Mouse (Mus musculus): ENCODE results near the gene Epha4.

Gene Epha4

DNA sequence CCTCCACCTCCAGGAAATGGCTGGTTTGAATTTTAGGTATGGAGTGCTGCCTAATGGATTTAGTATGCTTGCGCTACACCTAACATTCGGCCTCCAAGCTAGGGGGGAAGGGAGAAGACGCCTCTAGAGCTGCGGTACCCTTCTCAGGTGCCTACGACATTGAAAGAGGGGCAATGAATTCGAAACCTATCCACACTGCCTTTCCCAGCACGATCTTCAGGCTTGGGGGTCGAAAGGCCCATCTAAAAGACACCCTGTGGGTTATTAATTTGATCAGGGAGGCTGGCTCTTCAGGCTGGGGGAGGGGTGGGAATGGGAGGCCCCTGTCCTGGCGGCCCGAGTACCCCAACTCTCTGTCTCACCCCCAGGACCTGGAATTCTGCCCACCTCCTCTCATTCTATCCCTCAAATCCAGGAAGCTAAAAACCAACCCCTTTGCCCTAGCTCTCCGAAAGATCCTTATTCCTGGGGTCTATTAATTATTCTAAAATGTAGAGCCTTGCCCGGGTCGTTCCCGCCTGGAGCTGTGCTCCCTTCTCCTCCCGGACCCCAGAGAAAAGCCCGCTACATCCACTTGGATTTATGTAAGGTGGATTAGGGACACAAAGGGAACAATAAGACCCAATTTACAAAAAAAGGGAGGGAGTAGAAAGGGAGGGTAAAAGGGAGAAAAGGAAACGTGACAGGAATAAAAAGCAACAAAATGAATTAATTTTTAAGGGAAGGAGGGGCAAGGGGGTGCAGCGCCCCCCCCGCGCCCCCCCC, 2.3 kb downstream of the Epha4 start:
- no peak for DNase-seq (ENCODE audit: inconsistent age in 2 of 2, low spot score in 1 of 2)

DNA sequence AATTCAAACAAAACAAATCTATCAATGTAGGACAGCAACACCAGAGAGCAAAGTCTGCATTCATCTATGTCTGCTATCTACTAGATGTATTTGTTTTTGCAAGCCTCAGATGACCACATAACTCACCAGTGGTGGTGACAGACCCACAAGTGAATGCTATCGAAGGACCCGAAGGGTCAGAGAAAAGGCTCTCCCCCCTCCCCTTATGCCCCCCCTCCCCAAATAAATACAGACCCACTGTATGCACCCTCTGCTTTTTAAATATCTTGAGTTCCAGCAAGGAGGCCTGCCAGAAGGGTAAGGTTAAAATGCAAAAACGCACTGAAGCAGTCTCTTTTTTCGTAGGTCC, 2.9 kb downstream of the Epha4 start:
- no peak for DNase-seq (ENCODE audit: inconsistent age in 2 of 2, low spot score in 1 of 2)

DNA sequence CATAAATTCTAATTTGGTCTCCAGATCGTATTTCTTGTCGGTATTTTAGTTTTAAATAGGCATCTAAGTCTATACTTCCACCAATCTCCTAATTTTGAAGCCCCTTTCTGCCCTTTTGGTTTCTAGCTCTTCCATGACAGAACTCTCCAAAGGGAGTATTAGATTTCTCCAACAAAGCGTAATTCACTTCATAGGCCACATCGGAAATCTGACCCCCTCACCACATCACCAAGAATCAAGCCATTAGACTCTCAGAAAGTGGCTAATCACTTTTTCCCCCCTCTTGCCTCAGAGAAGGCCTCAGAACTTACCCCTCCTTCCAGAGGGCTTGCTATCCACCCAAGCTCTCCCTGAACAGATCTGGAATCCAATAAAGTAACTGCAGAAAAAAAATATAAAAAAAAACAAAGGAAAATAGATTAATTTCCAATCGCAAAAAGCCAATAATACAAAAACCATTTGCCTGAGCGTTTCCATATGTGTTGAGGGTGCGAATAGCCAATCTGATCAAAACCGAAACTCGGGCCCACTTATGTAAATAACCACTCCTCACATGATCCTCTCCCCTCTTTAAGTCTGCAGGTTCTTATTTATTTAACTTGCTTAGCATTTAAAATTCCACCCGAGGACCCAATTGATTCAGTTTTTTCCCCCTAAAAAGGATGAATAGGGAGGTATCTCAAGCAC, 3.4 kb downstream of the Epha4 start:
- no peak for DNase-seq (ENCODE audit: inconsistent age in 2 of 2, low spot score in 1 of 2)

DNA sequence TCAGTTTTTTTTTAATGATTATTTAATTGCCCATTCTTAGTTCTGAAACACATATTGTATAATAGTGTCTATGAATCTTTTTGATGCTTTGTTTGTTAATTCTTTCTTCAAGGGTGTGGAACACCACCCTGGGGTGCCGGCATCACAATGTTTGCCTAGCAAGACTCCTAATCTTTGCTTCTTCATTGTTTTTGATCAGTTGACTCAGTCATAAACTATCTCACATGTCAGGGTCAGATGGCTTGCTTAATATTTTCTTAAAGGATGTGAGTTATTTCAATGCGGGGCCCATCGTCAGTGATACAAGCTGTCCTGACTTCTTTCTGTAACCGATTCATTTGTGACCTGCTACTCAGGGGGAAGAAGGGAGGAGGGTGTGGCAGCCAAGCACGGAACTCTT, 4.3 kb downstream of the Epha4 start:
- DNase-seq (ENCODE audit: inconsistent age in 2 of 2, low spot score in 1 of 2): no peak

DNA sequence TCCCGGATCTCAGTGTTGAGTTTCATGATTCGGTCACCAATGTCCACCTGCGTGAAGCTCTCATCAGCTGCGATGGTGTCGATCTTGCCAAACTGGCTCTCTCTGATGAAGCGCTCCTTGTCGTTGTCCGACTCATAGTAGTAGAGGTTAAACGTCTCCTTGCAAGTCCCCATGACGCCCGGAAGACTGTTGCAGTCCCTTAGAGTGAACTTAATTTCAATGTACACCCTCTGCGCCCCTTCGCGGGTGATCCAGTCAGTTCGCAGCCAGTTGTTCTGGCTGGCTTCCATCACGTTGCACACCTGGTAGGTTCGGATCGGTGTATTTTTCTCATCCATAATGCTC, 8.1 kb downstream of the Epha4 start:
- no peak for DNase-seq (ENCODE audit: inconsistent age in 2 of 2, low spot score in 1 of 2)

DNA sequence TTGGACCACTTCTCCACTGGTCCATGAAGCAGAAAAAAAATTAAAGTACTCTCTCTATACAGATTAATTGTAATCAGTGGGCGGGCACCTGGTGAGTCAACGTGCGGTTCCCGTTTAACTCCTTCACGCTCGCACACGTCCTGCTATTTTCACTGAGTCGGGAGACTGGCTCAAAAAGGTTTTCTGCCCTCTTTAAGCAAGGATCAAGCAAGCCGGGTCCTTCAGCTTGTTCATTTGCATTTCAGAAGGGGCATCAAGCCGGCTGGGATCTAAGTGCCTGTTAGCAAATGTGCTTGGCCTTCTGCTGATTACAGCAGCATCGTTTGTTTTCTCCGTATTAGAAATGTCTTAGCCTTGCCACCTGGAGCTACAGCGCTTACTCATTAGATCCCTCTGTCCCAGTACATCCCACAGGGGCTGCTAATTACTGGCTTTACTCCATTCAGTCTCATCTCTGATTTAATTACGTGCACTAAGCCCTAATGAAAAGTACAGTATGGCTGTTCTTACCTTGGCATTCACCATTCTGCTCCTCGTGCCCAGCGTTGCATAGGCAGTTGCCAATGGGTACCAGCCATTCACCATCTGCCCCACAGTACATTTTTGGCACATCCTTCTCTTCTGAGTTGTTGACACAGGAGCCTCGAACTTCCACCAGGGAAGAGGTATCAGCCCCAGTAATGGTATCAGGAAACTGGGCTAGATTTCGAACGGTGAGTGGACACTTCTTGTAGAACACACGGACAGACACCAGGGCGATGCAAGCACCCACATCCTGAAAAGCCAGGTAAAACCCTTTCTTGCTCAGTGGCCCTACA, 8.6 kb downstream of the Epha4 start:
- DNase-seq (ENCODE audit: inconsistent age in 2 of 2, low spot score in 1 of 2): no peak

DNA sequence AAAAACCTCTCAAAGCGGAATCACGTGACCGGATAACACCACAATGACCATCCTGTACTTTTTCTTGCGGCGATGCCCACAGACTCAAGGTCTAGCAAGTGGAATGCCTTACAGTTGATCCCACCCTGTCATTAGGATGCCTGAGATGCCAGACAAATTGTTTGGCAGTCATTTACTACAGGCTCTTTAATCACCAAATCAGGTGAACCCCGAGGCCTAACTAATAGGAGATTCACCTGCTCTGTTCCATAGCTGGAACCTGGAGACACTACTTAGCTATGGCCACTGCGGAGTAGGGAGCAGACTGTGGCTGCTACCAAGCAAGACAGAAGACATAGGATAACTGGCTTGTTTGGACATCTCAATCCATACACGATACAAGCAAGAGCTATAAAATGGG, 9.6 kb downstream of the Epha4 start:
- no peak for DNase-seq (ENCODE audit: inconsistent age in 2 of 2, low spot score in 1 of 2)

DNA sequence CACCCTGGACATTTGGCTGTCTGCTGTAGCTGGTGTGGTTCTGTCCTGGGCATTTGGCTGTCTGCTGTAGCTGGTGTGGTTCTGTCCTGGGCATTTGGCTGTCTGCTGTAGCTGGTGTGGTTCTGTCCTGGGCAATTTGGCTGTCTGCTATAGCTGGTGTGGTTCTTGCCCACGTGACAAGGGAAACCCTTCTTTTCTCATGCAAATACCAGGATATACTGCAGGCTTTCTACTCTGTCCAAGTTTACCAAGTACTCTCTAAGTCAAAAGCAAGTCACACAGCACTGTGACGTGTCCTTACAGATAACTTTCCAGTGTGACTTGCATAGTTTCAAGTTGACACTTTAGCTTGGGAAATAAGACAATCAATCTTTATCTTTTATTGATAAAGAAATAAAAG, 10.1 kb downstream of the Epha4 start:
- no peak for DNase-seq (ENCODE audit: inconsistent age in 2 of 2, low spot score in 1 of 2)

DNA sequence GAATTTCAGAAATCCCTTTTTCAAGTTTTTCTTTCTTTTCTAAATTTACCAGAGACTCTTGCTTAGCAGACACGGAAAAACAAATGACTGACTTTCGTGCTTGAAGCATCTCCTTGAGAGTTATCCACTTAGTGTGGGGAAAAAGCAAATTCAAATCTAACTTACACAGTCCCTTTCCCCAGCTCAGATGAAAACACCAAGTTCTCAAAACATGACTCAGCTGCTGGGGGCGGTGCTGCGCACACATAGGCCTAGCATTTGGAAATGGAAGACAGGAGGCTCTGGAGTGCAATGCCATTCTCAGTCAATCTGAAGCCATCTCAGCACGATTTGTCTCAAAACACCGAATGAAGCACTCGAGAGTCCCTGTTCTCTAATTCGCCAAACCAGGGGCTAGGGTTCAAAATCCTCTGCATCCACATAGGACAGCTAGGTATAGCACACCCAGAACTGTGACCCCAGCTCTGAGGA, 11.1 kb downstream of the Epha4 start:
- no peak for DNase-seq (ENCODE audit: inconsistent age in 2 of 2, low spot score in 1 of 2)

DNA sequence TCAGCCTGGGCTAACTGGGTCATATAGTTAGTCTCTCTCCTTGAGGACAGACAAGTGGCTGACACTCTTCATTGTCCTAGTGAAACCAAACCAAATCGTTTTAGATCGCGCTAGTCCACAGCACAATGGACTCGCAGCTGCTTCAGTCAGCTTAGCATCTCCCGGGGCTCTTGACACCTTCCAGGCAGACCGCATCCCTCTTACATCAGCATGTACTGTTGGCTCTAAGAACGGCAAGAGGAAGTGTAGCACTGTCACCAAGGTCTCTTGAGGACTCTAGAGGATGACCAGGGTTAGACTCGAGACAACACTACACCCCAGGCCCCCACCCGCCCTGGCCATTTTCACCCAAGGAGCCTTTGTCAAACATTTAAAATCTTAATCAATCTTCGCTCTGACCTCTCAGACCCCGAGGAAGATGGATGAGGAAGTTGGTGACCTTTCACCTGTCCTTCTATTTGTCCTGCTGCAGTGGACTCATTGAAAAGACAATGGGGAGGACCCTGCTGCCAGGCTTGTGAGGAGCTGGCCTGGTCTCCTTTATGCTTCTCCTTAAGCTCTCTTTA, 12.3 kb downstream of the Epha4 start:
- no peak for DNase-seq (ENCODE audit: inconsistent age in 2 of 2, low spot score in 1 of 2)

DNA sequence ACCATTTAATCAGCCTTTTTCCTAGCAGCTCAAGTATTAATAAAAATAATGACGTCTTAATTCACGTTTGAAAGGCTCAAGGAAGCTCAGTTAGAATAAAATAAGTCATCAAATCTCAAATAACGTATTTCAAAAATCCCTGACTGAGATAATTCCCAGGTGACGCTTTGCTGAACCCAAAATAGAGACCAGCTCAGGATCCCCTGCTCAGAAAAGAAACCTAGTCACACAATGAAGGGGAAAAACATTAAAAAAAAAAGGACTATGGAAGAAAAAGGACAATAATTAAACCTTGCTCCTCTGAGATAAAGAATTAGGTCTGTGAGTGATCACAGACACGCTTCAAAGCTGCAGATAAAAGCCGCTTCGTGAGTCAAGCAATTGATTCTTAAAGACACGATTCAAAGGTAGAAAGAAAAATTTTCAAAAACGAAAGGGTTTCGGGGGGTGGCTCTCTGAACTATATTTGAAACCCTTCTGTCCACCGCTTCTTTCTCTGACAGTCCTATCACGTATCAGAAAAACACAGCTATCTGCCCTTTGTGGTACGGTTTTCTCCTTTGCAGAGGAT, 13.4 kb downstream of the Epha4 start:
- no peak for DNase-seq (ENCODE audit: inconsistent age in 2 of 2, low spot score in 1 of 2)

DNA sequence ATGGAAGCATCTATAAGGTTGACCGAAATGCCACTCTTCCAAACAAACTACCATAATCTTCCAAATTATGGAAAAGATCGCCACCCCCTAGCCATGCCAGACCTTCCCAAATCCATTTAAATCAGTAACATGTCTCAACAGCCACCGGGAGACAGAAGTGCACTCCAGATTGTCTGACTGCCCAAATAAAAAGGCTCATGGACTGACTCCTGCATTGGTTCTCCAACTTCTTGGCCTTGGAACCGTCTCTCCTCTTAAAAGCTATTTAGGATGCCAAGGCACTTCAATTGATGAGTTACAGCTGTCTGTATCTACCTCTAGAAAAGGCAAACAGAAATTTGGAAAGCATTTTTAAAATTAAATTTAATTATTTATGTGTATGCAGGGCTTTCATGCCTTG, 17.4 kb downstream of the Epha4 start:
- no peak for DNase-seq (ENCODE audit: inconsistent age in 2 of 2, low spot score in 1 of 2)

DNA sequence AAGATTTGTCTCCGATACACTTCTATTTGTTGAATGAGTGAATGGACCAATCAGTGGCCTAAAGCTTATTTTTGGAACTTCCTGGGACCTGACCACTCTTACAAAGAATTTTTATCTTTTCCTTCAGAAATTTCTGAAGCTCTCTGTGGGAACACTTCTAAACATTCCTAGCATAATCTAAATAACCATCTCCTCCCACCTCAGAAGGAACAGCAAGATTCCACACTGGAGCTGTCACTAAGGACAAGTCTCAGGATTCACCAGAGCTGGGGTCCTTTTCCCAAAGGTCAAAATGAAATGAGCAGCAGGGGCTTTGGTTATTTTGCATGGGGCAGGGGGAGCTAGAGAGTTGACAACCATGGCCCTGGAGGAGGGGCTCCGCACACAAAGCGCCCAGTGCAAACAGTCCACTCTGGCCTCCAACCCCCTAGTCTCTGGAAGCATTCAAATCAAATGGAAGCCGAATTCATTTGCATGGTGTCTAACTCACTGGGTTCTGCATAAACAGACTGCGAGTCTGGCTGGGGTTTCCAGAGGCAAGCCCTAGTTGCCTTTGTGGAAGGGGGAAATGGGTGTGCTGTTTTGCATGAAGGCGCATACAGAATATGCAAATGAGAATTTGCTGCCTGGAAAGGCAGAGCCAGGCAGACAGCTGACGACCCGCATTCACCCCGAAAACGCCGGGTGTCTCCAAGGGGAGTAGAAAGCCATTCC, 18.3 kb downstream of the Epha4 start:
- DNase-seq (ENCODE audit: inconsistent age in 2 of 2, low spot score in 1 of 2): no peak

DNA sequence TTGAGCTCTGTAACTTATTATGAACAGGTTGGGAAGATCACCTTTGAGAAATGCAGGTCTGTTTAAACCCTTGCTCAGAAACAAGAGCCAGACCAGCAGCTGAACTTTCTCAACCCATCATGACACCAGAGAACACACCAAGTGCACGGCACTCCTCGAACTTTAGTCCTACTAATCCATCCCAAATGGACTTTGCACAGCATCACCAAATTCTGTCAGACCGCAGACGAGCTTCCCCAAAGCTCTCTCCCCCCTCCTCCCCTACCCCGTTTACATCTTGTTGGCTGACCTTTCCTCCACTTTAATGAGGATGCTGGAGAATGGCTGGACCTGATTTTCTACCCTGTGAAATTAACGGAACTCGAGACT, 19.1 kb downstream of the Epha4 start:
- DNase-seq (ENCODE audit: inconsistent age in 2 of 2, low spot score in 1 of 2): no peak

DNA sequence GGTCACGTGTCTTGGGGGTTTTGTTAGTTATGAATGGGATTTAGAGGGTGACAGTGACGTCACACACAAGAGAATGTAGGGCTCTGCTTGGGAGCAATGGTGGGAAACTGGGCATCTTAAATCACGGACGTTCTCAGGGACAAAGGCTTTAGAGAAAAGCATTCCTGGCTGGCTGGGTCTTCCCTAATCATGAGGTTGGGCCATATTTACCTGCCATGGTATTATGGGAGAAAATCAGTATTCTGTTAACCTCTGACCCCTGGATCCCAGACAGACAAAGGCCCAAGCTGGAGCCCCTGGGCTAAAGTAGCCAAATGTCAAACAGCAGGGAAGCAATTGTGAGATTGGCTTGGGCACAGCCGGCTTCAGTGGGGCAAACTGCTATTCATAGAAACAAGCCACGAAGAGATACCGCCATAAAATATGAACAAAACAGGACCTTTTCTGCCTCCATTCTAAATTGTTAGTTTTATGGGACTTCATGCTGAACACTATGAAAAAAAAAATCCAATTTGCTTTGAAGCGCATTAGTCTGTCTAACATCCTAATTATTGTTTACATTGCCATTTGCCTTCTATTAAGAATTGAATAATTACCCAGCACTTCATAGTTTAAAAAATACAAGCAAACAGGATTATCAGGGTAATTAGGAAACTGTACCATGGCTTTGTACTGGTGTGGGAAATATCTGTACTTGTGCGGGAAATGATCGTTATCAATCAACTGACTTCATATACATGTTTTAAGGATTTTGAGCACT, 19.7 kb downstream of the Epha4 start:
- no peak for DNase-seq (ENCODE audit: inconsistent age in 2 of 2, low spot score in 1 of 2)

DNA sequence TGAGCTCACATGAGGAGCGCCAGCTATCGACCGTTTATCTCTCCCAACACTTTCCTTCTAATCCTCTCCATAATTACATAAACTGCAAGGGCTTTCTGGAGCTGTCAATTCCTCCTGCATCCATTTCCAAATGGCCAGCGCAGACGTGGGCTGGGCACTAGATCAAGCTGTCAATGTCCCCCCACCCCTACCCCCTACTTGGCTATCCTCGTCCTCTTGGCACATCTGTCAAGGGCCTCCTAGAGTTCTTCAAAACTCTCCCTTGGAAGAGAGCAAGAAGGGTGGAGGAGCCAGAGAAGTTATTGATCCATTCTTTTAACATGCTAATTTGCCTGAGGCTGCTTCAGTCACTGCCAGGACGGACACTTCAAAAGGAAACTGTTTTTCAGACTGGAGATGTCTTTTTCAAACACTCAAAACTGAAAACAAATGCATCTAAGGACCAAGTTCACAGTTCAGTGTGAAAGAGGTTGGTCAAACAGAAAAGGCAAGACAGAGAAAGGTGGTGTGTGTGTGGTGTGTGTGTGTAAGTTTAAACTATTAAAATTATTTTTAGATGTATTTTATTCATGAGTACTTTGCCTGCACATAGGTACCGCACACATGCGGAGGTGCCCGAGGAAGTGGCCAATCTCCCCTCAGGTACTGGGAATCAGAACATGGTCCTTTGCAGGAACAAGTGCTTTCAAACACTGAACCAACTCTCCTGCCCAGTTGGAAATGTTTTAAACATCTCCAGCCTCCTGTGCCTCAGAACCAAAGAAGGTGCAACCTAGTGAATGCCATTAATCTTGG, 20.9 kb downstream of the Epha4 start:
- no peak for DNase-seq (ENCODE audit: inconsistent age in 2 of 2, low spot score in 1 of 2)

DNA sequence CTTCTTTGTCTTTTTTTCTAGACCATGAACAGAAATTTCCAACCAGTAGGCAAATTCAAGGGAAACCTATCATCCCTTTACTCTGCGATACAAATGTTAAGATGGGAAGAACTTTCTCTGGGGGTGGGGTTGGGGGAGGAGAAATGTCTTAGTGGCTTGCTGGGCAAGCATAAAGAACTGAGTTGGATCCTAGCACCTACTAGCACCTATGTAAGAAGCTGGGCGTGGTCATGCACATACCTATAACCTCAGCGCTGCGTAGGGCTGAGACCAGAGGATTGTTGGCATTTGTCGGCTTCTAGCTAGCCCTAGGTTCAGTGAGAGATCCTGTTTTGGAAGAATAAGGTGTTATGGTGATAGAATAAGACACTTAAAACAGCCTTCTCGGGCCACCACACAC, 24.7 kb downstream of the Epha4 start:
- DNase-seq (ENCODE audit: inconsistent age in 2 of 2, low spot score in 1 of 2): no peak

DNA sequence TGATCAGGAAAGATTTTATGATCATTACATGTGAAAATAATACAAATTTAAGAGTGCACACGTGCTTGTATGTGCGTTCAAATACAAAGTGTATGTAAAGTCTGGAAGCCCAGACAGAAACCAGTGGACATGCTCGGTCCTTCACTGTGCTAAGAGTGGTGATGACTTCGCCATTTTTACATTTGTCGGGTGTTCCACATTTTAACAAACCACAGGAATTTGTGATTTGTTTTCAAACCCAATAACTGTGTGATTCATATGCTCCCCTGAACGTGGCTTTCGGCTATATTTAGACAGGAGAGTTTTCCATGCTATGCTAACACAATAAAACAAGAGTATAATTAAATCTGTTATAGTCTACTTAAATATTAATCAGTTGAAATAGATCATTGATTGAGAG, 25.5 kb downstream of the Epha4 start:
- no peak for DNase-seq (ENCODE audit: inconsistent age in 2 of 2, low spot score in 1 of 2)

DNA sequence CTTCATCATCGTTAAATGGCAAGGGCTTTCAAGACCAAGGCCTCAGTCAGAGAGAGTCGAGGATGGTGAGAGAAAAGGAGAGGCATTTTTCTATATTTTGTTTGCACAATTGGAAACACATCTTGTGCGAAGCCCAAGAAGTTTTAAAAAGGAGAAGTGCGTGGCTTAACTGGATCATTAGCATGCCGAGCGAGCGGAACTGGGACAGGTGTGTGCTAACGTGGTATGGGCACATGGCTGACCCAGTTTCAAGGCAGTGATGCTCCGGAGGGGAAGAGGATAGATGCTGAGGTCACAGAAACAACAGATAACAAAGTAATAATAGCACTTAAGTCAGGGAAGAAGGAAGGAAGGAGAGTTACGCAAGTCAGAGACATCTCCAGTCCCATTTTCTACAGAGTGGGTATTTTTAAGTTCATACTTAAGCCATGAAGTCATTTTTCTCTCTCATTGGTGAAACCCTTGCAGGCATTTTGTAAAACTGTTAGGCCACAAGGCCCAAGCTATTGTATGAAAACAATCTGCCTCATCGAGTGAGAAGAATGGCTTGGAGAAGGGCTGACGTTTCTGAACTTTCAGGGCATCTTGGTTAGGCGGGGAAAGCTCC, 26.9 kb downstream of the Epha4 start:
- no peak for DNase-seq (ENCODE audit: inconsistent age in 2 of 2, low spot score in 1 of 2)

Data from adrenal gland, adult (tissue).